Mouse (Mus musculus) embryonic fibroblast, embryonic 13.5 days (primary cell): Measurements from ENCODE around the gene Slc26a3.

Experiments
- CTCF ChIP-seq: IDR thresholded peaks from 2 replicates; pipeline ENCODE4 v1.5.1; 2011; ENCODE audit warnings: mild to moderate bottlenecking, control low read depth, low read length, moderate library complexity, borderline replicate concordance; ENCODE audit not compliant: insufficient read depth
- POLR2A ChIP-seq: IDR thresholded peaks from 2 replicates; pipeline ENCODE4 v1.6.1; 2011; ENCODE audit warnings: low read depth, mild to moderate bottlenecking, control low read depth, low read length, moderate library complexity

- TF ChIP-seq CTCF, result no peak
- no peak for TF ChIP-seq POLR2A
These were observed 21.6 kb upstream of the Slc26a3 start for GRCm38 (mm10) chr12:31369118-31369517.
